Mouse (Mus musculus) NIH3T3 (cell line): ENCODE measurements at regions not wholly inside any gene's neighbourhood (a gene's known extent, or its start where the extent isn't known, plus 50 kb on each side); places are given as distances from the start of the nearest gene placed in this dataset.
A peak's percentile ranks its signal among the peaks of the same experiment; 100 is the strongest.

Experiments used
- DNase-seq: peaks from one replicate; pipeline ENCODE4 v3.0.0-alpha.2; 2012; ENCODE audit warnings: low read depth

GRCm38 (mm10) chr1:128724433-128725091 lies 132.5 kb upstream of the Cxcr4 start:
- DNase-seq: no peak

GRCm38 (mm10) chr1:128723843-128724242 lies 131.8 kb upstream of the Cxcr4 start:
- DNase-seq: no peak

DNA sequence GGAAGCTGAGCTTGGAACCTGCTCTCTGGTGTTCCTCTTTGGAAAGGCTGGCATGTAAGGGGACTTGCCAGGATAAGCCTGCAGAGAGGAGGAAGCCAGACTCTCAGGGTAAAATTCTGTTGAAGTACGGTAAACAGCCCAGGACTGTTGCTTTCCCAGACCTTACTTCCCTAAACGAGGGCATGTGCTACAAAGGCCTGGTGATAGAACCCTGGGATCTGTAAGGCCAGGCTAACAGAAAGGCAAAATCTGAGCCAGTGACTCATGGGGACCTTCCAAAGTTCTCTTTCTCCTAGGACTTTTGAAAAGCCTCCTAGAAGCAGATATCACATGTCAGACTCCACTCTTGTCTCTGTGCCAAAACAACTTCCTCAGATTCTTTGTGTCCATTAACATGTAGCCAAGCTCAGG lies 130.0 kb upstream of the Cxcr4 start:
- DNase-seq: no peak

- no peak for DNase-seq
Measured at GRCm38 (mm10) chr1:128714843-128715242, 122.8 kb upstream of the Cxcr4 start.

DNA sequence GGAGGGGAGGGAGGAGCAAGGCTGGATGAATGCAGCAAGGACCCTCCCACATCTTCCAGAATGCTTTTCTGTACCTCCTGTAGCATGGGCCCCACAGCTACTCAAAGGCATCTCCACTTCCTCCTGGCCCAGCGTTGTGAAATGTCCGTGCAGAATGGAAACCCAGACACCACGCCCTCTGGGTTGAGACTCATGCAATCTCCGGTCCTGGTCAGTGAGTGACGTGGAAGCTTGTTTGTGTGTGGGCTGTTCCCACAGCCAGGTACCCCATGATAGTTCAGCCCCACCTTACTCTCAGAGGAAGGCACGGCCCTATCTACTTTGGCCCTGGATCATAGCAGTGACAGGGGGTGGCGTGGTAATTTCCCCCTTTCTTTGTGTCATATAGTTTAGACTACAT lies 120.8 kb upstream of the Cxcr4 start:
- DNase-seq: no peak

- no peak for DNase-seq
Measured at GRCm38 (mm10) chr1:128711121-128711520, 119.0 kb upstream of the Cxcr4 start.

- DNase-seq: no peak
Measured at GRCm38 (mm10) chr1:128707747-128708146, 115.7 kb upstream of the Cxcr4 start.

- DNase-seq: no peak
Measured at GRCm38 (mm10) chr1:128706167-128706566, 114.1 kb upstream of the Cxcr4 start.

- DNase-seq: no peak
Measured at GRCm38 (mm10) chr1:128705071-128705503, 113.0 kb upstream of the Cxcr4 start.

DNA sequence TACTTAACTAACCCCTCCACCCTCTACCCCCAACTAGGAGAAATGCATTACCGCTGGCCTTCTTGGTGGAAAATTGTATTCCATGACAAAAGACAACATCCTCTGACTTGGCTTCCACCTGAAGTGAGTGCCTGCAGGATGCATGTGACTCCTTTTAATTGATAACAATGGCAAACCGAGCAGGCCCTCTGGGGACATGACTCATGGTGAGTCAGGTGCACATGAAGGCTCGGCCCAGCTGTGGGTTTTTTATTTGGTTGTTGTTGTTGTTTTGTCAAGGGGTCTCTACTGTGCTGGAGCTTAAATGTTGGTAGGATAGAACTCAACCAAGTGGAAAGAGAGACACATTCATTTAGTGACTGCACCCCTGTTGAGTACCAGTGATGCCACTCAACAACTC lies 109.2 kb upstream of the Cxcr4 start:
- DNase-seq: peak; percentile 41

GRCm38 (mm10) chr1:128697962-128698361 lies 105.9 kb upstream of the Cxcr4 start:
- DNase-seq: no peak

DNA sequence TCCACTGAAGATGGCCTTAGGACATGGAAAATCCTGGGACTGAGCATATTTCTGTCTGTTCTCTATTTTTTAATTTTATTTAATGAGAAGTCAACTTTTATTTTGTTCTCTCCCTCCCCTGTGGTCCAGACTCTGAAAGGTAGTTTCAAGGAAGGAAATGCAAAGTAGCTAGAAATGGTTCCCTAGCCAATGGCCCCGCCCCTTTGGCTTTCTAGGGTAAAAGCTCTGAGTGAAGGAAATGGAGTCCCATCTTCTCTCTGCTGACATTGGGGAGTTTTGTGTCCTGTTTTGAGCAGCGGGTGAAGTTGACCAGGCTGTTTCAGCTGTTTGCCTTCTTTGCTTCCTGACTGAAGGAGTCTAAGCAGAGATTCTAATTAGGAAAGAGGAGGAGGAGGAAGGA lies 103.8 kb upstream of the Cxcr4 start:
- DNase-seq: no peak

GRCm38 (mm10) chr1:128692799-128693198 lies 100.7 kb upstream of the Cxcr4 start:
- no peak for DNase-seq

DNA sequence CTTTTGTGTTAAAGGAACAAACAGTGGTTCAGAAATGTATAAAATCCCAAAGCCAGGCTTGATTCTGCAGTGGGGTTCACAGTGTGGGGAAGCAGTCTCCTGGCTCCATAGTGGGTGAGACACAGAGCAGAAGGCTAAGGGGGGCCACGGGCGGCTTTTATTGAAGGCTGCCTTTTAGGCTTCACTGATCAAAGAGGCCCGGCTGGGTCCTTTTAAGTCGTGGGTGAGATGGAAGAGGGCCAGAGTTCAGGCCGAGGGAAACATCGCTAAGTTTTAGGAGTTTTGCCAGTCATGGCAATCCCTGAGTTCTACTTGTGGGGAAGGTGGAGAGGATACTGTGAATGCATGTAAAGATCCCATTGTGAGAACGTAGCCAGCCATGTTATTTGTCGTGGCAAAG lies 100.2 kb upstream of the Cxcr4 start:
- DNase-seq: no peak

DNA sequence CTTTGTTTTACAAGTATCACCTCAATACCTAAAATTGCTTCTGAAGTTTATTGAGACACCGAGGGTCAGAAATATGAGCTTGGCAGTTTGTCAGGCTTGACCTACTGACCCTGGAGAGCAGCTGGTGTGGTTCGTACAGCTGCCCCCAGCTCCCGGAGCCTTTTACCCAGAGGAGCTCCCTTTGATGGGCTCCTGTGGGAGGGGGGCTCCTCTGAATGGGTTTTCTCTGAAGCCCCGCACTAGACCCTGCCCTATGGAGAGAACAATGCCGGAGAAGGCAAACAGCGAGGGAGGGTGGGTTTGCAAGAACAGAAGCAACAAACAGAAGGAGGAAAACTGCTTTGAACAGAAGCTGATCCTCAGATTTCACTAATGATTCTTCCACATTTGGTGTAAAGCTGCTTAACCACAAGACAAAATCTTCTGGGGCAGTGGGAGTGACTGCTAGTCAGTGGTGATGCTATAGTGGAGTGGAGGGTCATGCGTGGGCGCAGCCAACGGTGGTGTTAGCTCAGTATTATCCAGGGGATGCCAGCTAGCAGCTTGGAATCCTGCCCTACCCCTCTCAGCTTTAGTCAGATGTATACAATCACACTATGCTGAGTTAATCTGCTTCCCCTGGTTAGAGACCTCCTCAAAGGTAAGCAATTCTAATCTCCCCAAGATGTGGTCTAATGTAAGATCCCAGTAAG lies 95.3 kb upstream of the Cxcr4 start:
- no peak for DNase-seq

DNA sequence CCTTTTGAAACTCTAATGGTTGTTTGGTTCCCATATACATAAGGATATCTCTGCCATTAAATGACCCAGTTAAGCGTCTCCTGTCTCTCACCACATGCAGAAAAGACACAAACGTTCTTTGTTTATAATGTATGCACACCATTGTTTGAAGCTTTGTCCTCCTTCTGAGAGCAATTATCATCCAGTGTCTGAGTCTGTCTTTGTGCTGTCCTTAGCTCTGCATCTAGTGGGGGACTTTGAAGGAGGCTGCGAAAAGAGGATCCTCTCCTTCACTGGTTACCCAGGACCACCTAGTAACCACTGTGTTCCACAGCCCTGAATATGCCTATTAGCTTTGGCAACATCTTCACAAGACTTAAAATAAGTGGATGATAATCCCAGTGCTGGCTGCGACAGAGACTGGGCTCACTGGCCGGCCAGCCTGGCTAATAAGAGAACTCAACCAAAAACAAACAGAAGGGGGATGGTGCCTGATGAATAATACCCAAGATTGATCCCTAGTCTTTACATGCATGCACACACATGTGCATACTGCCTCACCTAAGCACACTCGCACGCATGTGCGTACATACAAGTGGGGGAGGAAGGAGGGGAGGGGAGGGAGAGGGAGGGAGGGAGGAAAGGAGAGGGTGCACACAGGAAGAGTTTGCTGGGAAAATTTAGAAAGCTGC lies 93.5 kb upstream of the Cxcr4 start:
- no peak for DNase-seq

- DNase-seq: no peak
Measured at GRCm38 (mm10) chr1:128682942-128683341, 90.8 kb upstream of the Cxcr4 start.

DNA sequence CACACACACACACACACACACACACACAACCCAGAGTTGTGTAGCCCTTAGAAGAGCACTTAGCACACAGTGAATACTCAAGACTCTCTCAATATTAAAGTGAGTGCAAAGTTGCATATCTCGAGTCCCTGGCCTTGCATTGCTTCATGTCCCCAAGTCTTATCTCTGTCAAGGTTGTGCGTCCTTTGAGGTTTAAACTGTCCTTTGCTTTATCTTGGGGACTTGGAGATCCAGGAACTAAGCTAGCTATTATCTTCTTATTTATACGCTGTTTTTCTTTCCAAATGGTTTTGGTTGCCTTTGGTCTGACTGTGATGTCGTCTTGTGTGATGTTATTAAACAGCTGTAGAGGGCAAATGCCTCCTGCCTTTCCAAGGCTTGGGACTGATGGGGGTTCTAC lies 89.2 kb upstream of the Cxcr4 start:
- no peak for DNase-seq

GRCm38 (mm10) chr1:128680538-128680937 lies 88.4 kb upstream of the Cxcr4 start:
- no peak for DNase-seq

- no peak for DNase-seq
Measured at GRCm38 (mm10) chr1:128680012-128680411, 87.9 kb upstream of the Cxcr4 start.

DNA sequence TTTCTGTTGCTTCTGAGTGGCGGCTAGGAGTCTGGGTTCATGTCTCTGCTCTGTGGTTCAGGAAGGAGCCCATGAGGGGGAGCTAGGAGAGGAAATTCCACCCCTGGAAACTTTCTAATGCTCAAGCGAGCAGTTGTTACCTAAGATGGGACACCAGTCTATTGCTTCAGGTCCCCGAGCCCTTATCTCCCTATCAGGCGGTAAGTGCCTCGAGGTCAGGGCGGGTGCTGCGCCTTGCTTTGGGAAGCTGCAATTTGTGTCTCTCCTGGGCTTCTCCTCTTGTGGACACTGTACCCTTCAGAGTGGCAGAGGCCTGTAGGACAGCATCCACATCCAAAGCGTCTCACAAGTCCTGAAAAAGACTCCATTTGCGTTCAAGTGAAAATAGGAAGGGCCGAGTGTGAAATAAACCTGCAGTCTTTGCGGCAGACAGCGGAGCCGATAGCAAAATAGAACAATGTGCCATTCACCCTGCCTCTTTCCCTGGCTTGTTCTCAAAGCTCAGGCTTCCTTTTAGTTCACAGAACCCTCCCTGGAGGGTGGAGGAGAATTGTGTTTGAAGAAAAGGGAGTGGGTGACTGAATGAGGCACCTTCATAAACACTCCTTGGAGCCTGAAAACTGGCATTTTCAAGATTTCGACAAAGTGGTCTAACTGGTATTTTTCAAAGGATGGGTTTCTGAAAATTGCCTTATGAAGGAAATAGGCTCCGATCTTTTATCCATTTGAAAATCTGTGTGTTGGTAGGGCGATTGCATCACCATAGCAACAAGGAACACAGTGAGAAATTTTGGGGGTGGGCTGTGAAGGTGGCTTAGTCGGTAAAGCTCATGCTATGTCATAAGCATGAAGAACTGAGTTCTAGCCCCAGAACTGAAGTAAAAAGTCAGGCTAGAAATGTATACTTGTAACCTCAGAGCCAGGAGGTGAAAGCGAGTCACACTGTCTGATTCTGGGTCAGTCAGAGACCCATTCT lies 87.2 kb upstream of the Cxcr4 start:
- no peak for DNase-seq

GRCm38 (mm10) chr1:128675538-128675937 lies 83.4 kb upstream of the Cxcr4 start:
- no peak for DNase-seq
